Mouse (Mus musculus) cerebral cortex, adult 2 months (tissue): ENCODE results near the gene Abhd13.

Experiments
- WGBS: fragments of 180-500 bp; shearing (Covaris S2); methylation state at CpG from one replicate; pipeline ENCODE4 v1.1.7; 2018; 5-methylcytosine and 5-hydroxymethylcytosine counted together

Abhd13 gene

DNA sequence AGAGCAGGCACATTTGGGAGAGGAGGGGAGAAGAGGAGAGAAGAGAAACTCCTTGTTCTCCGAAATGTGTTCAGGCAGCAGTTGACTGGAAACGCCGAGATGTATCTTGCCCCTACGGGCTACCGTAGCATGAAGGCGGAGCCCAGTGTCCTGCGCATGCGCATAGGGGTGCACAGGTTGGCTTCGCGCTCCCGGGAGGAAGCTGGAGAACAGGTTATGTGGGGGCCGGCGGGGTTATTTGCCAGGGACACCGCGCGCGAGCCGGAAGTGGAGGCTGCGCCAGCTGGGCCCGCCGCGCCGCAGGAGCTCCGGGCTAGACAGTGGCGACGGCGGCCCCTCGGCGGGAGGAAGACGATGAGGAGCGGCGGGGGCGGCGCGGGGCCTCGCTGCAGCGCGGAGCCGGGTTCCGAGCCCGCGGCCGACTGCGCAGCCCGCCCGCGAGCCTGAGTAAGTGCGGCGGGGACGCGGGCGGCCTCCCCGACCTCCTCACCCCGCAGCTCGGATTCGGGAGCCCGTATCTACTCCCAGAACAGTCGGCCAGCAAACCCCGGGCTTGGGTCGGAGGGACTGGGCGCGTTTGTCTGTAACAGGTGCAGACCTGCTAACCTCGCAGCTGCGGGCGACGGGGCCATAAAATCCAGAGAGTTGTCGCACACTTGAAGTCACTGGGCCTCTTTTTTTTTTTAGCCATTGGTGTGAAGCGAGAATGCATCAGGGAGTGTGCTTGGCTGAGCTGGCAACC, at the start of gene Abhd13, which contains the start of gene Lig4:
Gene Abhd13 (plus strand): TSS at position 135 of the 742 bp plus-strand sequence.
Gene Lig4 (minus strand): TSS at position 114 of the 742 bp plus-strand sequence.
- under 1% methylated on average over 65 of the region's 68 CpGs for WGBS

- WGBS: 37% methylated on average over 14 of the region's 14 CpGs
Measured at GRCm38 (mm10) chr8:9929746-9930445, 47.6 kb upstream of the Abhd13 start.

DNA sequence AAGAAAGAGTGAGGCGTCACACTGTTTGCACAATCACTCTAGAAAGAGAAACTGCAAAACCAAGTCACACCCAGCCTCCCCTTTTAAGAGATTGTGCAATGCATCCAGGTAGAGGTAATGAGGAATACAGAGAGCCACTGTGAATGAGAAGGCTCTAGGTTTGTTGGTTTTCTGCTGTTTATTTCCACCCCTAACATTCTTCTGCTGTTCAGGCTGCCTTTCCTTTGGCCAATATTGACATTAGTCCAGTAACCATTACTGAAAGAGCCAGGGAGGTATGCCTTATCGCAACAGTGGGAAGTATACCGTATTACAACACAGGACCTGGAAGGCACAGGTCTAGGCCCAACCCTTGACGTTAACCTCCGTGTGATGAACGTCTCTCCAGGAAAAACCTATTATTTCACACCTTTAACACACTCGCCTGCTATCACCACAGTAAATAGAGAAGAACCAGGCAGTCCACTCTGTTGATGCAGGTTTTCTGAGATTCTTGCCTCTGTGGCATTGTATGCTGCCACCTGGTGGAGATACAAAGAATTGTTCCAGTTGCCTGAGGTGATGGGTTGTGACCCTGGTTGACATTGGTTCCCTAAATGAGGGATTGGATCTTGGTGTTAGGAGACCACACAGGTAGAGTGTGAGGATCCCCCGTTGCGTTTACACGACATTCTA, 42.5 kb upstream of the Abhd13 start:
- 39% methylated on average over 10 of the region's 10 CpGs for WGBS

DNA sequence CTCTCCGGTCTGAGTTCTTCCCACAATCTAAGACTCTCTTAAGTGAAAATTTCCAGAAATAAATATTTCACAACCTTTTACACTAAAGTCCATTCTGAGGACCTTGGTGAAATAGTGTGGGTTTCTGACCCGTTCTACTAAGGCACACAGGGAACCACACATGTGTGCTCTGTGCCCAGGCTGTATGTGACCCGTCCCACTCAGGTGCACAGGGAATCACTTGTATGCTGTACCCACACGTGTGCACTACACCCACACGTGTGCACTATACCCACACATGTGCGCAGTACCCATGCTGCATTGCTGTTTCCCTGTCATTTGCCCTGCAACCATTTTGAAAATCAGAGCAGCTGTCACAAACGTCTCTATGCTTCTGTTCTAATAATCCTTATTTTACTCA, 41.9 kb upstream of the Abhd13 start:
- 61% methylated on average over 7 of the region's 7 CpGs for WGBS

- 45% methylated on average over 10 of the region's 10 CpGs for WGBS
Measured at GRCm38 (mm10) chr8:9949134-9949890, 28.2 kb upstream of the Abhd13 start.

- WGBS: 84% methylated on average over 4 of the region's 4 CpGs
Measured at GRCm38 (mm10) chr8:9958338-9958737, 19.2 kb upstream of the Abhd13 start.

- WGBS: 91% methylated on average over 2 of the region's 2 CpGs
Measured at GRCm38 (mm10) chr8:9959919-9960318, 17.6 kb upstream of the Abhd13 start.

GRCm38 (mm10) chr8:9971866-9972265, 5.6 kb upstream of the Abhd13 start:
- WGBS: 94% methylated on average over 9 of the region's 9 CpGs

GRCm38 (mm10) chr8:9975276-9975675, 2.2 kb upstream of the Abhd13 start:
- WGBS: 38% methylated on average over 5 of the region's 5 CpGs

GRCm38 (mm10) chr8:9975898-9976611, 1.5 kb upstream of the Abhd13 start:
- WGBS: under 1% methylated on average over 47 of the region's 47 CpGs

DNA sequence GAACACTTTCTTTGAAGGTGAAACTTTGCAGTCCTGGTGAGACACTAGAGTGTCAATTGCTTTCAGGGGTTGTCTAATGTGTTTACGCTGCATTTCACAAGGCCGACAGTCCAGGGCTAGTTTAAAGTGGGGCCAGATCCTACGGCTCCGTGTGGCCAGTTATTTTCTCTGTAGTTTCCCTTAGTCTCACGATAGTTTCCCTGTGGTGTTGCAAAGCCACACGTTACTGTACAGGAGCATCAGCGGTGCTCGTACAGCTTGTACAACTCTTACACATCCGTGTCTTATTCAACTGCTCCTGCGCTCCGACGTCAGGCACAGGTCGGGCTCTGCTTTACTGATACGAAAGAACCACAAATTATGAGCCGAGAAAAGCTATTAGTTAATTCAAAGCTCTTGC, 491 bp upstream of the Abhd13 start:
- WGBS: 36% methylated on average over 15 of the region's 15 CpGs

- 31% methylated on average over 18 of the region's 18 CpGs for WGBS
Measured at GRCm38 (mm10) chr8:9978475-9979230, 1.1 kb downstream of the Abhd13 start.

DNA sequence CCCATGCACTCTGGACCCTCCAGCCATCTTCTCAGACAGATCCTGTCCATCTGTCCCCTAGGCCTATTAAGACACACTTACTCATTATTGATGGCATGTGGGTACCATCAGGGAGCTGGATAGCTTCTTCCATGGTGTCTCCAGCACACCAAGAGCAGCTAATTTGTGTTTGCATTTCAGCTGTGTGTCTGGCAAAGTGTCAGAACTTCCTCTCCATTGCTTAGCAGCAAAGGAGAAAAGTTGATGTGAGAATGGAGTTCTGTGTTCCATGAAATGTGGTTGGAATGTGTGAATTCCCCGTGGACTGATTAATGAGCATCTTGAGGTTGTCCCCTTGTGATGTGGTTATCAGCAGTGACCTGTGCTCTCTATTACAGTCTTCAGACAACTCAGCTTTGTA, 2.2 kb downstream of the Abhd13 start:
- WGBS: 65% methylated on average over 1 of the region's 1 CpGs

- WGBS: 55% methylated on average over 7 of the region's 7 CpGs
Measured at GRCm38 (mm10) chr8:10004115-10004514, 26.6 kb downstream of the Abhd13 start.

DNA sequence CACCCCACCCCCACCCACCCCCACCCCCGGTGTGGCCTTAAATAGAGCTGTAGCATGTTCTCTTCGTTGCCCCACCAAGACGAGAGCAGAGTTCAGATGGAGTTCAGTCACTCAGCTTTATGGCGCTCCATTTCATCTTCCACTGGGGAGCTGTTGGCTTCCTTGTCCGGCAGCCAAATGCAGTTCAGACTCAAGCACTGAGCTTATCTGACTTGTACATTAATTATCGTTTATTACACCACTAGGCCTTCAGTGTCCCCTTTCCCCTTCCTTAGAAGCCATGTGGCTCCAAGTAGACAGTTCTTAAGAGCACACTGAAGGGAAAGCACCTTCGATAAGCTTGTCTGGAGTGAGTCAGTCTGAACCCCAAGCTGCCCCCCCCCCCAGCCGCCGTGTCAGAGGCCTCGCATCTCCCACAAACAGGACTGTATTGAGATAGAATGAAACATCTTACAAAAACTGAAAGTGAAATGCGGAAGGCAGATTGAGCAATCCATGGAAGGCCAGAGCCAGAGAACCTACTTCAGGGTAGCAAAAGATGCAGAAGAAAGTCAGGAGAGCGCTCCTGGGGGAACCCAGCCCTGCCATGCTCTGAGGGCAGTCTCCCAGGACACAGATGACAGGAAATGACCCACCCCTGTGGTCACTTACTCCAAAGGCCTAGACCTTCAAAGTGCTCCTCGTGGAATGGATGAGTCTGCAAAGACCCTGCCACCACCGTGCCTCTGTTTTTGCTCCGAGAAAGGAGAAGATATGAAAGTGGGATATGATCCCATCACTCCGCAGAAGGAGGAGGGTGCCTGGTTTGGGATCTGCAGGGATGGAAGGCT, 28.9 kb downstream of the Abhd13 start, which contains the start of gene Tnfsf13b:
Gene Tnfsf13b (plus strand): TSS at position 312 of the 830 bp plus-strand sequence.
- 78% methylated on average over 16 of the region's 16 CpGs for WGBS

DNA sequence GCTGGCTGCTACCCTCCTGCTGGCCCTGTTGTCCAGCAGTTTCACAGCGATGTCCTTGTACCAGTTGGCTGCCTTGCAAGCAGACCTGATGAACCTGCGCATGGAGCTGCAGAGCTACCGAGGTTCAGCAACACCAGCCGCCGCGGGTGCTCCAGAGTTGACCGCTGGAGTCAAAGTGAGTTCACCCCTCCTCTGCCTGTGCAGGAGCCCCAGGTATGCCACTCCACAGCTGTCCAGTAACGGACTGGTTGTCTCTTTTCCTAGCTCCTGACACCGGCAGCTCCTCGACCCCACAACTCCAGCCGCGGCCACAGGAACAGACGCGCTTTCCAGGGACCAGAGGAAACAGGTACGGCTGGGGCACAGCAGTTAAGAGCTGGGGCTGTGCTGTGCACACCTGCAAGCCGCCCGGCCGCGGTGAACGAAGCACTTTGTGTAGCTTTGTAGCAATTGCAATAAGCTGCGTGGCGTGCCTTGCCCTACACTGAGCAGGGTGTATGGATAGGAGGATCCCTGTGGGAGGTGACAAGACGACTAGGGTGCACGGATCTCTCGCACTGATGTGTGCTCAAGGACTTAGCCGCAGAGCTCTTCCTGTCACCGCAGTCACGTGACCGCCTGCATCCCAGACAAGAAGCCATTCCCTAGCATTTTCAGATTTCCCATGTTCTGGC, 29.6 kb downstream of the Abhd13 start:
- 6% methylated on average over 29 of the region's 29 CpGs for WGBS

DNA sequence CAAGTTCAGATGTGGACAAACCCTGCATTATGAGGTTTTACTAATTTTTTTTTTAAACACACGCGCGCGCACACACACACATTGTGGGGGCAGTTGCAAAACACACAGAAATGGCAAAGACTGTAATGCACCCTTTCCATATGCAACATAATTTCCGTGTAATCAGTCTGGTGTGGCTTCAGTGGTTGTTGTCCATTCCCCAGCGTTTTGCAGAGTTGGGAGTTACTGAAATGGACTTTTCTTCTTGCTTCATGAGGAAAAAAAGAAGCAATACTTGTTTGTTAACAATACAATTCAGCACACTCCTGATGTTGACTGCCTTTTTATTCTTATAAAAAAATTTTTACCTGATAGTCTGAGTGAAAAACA, 30.1 kb downstream of the Abhd13 start:
- 20% methylated on average over 6 of the region's 6 CpGs for WGBS

- 53% methylated on average over 1 of the region's 1 CpGs for WGBS
Measured at GRCm38 (mm10) chr8:10016252-10016651, 38.7 kb downstream of the Abhd13 start.

DNA sequence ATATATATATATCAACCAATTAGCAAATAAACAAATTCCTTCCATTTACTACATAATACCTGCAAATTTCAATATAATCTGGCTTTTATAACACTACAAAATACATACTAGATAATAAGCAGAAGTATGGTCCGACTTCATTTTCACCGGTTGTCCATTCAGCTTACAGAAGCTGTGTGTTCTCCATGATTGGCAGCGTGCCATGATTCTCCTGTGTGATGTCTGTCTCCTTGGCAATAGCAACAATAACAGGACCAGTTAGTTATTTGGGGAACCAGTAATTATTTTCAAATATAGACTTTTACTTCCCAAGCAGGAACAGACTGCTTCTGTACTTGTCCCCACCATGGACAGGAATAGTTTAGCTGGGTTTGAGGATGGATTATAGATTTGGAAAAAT, 39.7 kb downstream of the Abhd13 start:
- WGBS: 33% methylated on average over 3 of the region's 3 CpGs
